Mouse (Mus musculus): ENCODE data around the gene Arhgef18.

DNA sequence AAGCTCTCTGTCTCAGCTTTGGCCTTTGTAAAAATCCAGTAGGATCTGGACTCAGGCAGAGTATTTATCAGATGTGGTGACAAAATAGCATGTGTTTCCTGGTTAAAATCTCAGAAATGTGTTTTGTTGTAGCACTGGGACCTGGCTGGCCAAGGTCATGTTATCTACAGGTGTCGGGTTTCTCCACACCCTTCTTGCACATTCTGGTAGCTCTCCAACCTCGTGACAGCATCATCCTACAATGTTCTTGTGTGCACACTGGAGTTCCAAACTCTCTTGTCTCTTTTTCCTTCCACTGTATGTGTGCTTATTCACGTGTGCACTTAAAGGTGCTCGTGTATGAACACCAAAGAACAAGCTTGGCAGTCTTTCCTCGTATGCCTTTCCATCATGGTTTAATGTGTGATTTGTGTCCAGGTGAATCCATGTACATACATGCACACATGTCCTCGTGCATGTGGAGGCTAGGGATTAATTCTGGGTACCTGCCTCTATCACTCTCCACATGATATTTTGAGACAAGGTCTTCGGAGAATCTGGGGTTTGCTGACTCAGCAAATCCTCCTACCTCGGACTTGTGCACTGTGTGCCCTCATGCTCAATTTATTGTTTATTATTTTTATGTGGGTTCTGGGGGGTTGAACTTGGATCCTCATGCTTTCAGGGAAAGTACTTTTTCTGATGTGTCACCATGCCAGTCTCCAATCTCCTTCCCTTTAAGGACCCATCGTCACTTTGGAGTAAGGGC, 4.0 kb upstream of the Arhgef18 start:
- TF ChIP-seq CTCF (IDR thresholded peaks at IDR 0.05; ENCODE audit: low read depth) (no peak), EP300 (IDR thresholded peaks at IDR 0.05; ENCODE audit: low read depth) (no peak)
